Mouse (Mus musculus): ENCODE results near the gene Pax3. TPM values are rescaled to one million over a fixed set of nuclear protein-coding genes. Genes with fewer than 3 reads are reported as not detected.

Gene Pax3
- total and polyA plus RNA-seq, 2 experiments from 2014 or later: 0.19 to 0.40 TPM

DNA sequence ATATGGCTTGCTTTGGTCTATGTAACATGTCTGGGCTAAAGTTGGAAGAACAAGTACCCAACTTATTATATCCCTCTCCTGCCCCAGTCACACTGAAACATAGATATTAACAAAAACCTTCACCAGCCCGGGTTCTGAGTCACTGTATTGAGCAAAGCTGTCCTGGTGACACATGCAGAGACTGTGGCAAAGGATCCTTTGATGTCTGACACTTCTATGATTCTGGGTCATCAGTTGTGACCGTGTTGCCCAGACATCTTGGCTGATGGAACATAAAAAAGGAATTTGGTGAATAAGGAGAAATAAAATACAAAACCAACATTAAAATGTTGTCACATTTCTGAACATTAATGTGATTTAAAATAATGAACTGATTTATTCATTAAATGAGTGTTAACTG, 108.3 kb downstream of the Pax3 start:
- H3K4me1 ChIP-seq (ENCODE audit: insufficient read depth): no peaks in the 10 kb centered on the region
- 80% methylated on average over 2 of the region's 2 CpGs for WGBS
- H3K4me3 ChIP-seq (ENCODE audit: low read depth, low read length): no peak overlapping the region
- ATAC-seq (no peak), DNase-seq (no peak)
- no peak overlapping the region for H3K4me2 ChIP-seq (ENCODE audit: low read depth)
- TF ChIP-seq CTCF (IDR thresholded peaks at IDR 0.05; ENCODE audit: low read depth): no peak
- H3K9me3 ChIP-seq (ENCODE audit: low read length): no peaks in the 10 kb centered on the region
- no peak overlapping the region for H3K27ac ChIP-seq (ENCODE audit: low read depth, low read length)
- no peaks in the 10 kb centered on the region for H3K36me3 ChIP-seq (ENCODE audit: insufficient read depth)
- H3K27me3 ChIP-seq (ENCODE audit: insufficient read depth, low read length): no peaks in the 10 kb centered on the region
- no peak overlapping the region for H3K9ac ChIP-seq

DNA sequence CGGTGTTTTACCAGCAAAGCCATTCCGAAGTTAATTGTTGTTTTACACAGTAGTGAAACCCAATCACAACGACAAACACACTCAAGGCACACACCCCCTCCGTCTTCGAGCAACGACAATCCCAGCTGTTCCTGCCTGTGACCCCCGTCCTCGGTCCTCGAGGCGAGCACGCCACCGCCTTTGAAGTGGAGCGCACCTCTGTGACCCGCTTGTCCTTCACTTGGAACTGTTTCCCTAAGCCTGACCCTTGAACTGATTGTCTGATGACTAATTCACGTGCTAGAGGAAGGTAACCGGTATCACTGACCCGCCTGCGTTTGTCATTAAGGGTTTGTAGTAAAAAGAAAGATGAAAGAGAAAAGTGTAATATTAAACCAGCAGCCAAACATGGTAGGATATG, 115.2 kb downstream of the Pax3 start:
- ATAC-seq: no peak

DNA sequence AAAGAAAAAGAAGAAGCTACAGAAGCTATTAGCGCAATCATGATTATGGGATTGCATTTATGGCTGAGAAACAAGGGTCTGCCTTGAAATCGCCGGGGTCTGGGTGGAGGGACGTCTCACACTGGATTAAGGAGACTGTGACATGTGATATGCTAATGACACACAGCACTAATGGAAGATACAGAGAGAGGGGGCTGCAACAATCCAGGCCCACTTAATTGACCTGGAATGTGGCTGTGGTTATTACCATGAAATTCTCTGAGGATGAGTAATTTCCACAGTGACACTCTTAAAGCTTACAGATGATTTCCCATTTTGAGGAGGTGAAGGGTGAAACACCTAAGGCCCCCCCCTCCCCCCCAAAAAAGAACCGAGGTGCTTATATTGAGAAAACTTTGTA, 136.1 kb downstream of the Pax3 start:
- Histone ChIP-seq H3K36me3 (ENCODE audit: insufficient read depth) (no peaks in the 10 kb centered on the region), H3K4me3 (ENCODE audit: low read depth, low read length) (no peak overlapping the region), H3K4me1 (ENCODE audit: insufficient read depth) (no peaks in the 10 kb centered on the region), H3K9ac (no peak overlapping the region), H3K4me2 (ENCODE audit: low read depth) (no peak overlapping the region), H3K9me3 (ENCODE audit: low read length) (no peaks in the 10 kb centered on the region), H3K27me3 (ENCODE audit: insufficient read depth, low read length) (no peaks in the 10 kb centered on the region), H3K27ac (ENCODE audit: low read depth, low read length) (no peak overlapping the region)
- DNase-seq: no peak
- WGBS: 61% methylated on average over 5 of the region's 5 CpGs
- TF ChIP-seq CTCF (IDR thresholded peaks at IDR 0.05; ENCODE audit: low read depth): no peak
- no peak for ATAC-seq

More for the DNA sequence above, 115.2 kb downstream of the Pax3 start:
- peaks cover 10% of the 10 kb centered on the region; the same call in 1 of the 2 replicates for H3K27me3 ChIP-seq (ENCODE audit: insufficient read depth, low read length)
- H3K4me2 ChIP-seq (ENCODE audit: low read depth): no peak overlapping the region
- no peak overlapping the region for H3K9ac ChIP-seq
- no peaks in the 10 kb centered on the region for H3K36me3 ChIP-seq (ENCODE audit: insufficient read depth)
- H3K4me3 ChIP-seq (ENCODE audit: low read depth, low read length): no peak overlapping the region
- H3K4me1 ChIP-seq (ENCODE audit: insufficient read depth): no peaks in the 10 kb centered on the region
- H3K27ac ChIP-seq (ENCODE audit: low read depth, low read length): no peak overlapping the region
- no peak for TF ChIP-seq CTCF (IDR thresholded peaks at IDR 0.05; ENCODE audit: low read depth)
- no peaks in the 10 kb centered on the region for H3K9me3 ChIP-seq (ENCODE audit: low read length)
- WGBS: 61% methylated on average over 18 of the region's 18 CpGs
- no peak for DNase-seq

DNA sequence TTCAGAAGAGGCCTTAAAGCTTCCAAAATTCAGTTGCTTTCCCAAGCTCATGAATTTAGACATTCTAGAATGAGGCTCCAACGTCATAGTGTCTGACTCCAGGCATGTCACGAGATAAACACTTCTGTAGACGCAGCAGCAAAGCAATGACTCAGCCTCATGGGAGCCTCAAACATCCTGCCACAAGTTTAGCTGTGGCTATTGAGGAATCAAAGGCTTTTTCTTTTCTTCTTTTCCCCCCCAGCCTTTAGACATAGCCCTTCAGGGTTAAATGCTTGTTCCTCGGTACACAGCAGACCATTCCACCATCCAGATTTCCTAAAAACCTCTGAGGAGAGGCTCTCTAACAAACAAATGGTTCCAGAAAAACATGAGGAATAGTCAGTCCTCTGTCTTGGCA, 139.0 kb downstream of the Pax3 start:
- no peaks in the 10 kb centered on the region for H3K36me3 ChIP-seq (ENCODE audit: insufficient read depth)
- WGBS: 74% methylated on average over 4 of the region's 4 CpGs
- no peak overlapping the region for H3K4me2 ChIP-seq (ENCODE audit: low read depth)

DNA sequence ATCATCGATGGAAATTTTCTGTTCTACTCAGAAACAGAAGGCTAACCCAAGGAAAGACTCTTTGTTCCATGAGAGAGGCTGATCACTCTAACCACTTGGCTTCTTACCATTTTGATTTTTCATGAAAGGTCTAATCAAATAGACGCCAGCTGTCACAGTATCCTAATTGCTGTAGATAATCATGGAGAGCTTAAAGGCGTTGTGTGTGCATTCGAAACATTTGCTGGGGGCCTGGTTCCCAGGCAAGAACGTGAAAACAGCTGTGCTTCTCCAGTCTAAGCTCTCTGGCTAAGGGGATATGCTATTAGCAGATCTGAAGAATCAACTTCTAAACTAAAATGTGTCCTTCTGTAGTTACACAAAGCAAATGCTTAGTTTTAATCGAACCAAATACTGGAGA, 143.3 kb downstream of the Pax3 start:
- no peaks in the 10 kb centered on the region for H3K4me1 ChIP-seq (ENCODE audit: insufficient read depth)
- H3K36me3 ChIP-seq (ENCODE audit: insufficient read depth): no peaks in the 10 kb centered on the region
- H3K27me3 ChIP-seq (ENCODE audit: insufficient read depth, low read length): no peaks in the 10 kb centered on the region
- H3K27ac ChIP-seq (ENCODE audit: low read depth, low read length): no peak overlapping the region
- no peak for TF ChIP-seq CTCF (IDR thresholded peaks at IDR 0.05; ENCODE audit: low read depth)
- 63% methylated on average over 6 of the region's 6 CpGs for WGBS
- DNase-seq: peak; percentile 2
- no peak overlapping the region for H3K4me3 ChIP-seq (ENCODE audit: low read depth, low read length)
- no peaks in the 10 kb centered on the region for H3K9me3 ChIP-seq (ENCODE audit: low read length)
- H3K9ac ChIP-seq: no peak overlapping the region
- H3K4me2 ChIP-seq (ENCODE audit: low read depth): no peak overlapping the region
- peak; percentile 38; the same call in 1 of the 2 replicates for ATAC-seq

More for the DNA sequence above, 139.0 kb downstream of the Pax3 start:
- ATAC-seq (no peak), DNase-seq (no peak)
- Histone ChIP-seq H3K27me3 (ENCODE audit: insufficient read depth, low read length) (no peaks in the 10 kb centered on the region), H3K9me3 (ENCODE audit: low read length) (no peaks in the 10 kb centered on the region), H3K27ac (ENCODE audit: low read depth, low read length) (no peak overlapping the region), H3K9ac (no peak overlapping the region), H3K4me3 (ENCODE audit: low read depth, low read length) (no peak overlapping the region), H3K4me1 (ENCODE audit: insufficient read depth) (no peaks in the 10 kb centered on the region)
- no peak for TF ChIP-seq CTCF (IDR thresholded peaks at IDR 0.05; ENCODE audit: low read depth)

Other genes with a start within 250 kb of the Pax3 start
- gene Sgpp2, start 113.2 kb upstream of the Pax3 start, total RNA-seq (2014; rRNA removed): 0.67 and 1.2 TPM in 2 replicates
- gene Sgpp2, start 113.2 kb upstream of the Pax3 start, polyA plus RNA-seq (2015; fragmentation: Nextera tagmentation; extraction: Ambion mirVana): 0.40 and 0.84 TPM in 2 replicates

Data from forebrain, postnatal 0 days (tissue).